Mouse (Mus musculus) CH12.LX (cell line): Measurements from ENCODE around the gene Bri3bp. TPM values are rescaled to one million over a fixed set of nuclear protein-coding genes. Genes with fewer than 3 reads are reported as not detected.

ENCODE experiments used
- DNase-seq: peaks from one replicate; pipeline ENCODE4 v3.0.0-alpha.2; 2013; ENCODE audit errors: extremely low read depth
- H3K27ac ChIP-seq: 2 replicates; pipeline ENCODE4 v1.5.1; 2012; ENCODE audit warnings: low read depth, mild to moderate bottlenecking, control low read depth, moderate library complexity; ENCODE audit not compliant: insufficient read depth
- H3K27me3 ChIP-seq: replicated peaks from 2 replicates; pipeline ENCODE3; 2012; ENCODE audit warnings: inconsistent platforms
- H3K36me3 ChIP-seq, 2 experiments: replicated peaks in 1 of 2; 2 replicates each; pipeline versions ENCODE3 to v1.6.1; 2012; ENCODE audit warnings: inconsistent platforms in 1 of 2, low read length in 1 of 2, mild to moderate bottlenecking in 1 of 2, mixed read lengths in 1 of 2, moderate library complexity in 1 of 2; ENCODE audit not compliant: control insufficient read depth in 1 of 2, insufficient read depth in 1 of 2
- H3K4me1 ChIP-seq, 2 experiments: 2 replicates each; pipeline ENCODE4 v1.6.1; 2012; ENCODE audit warnings: inconsistent platforms in 1 of 2, moderate library complexity in 1 of 2; ENCODE audit not compliant: insufficient read depth in 2 of 2, control insufficient read depth in 1 of 2
- H3K4me2 ChIP-seq: 2 replicates; pipeline ENCODE4 v1.6.1; 2012; ENCODE audit warnings: low read depth, mild to moderate bottlenecking, control low read depth; ENCODE audit not compliant: poor library complexity, insufficient read depth, severe bottlenecking
- H3K4me3 ChIP-seq, 3 experiments: fragments of 150-350 bp in 1 of 3; sonication (generic) in 1 of 3; replicated peaks in 1 of 3; 2 replicates each; pipeline versions ENCODE3 to v1.5.1; 2011 to 2012; ENCODE audit warnings: low read depth in 2 of 3, low read length in 2 of 3, mild to moderate bottlenecking in 2 of 3, moderate library complexity in 2 of 3, control low read depth in 1 of 3, improper control_type of control experiment in 1 of 3, inconsistent platforms in 1 of 3, mixed read lengths in 1 of 3; ENCODE audit not compliant: poor library complexity in 1 of 3
- H3K79me2 ChIP-seq: replicated peaks from 2 replicates; pipeline ENCODE4 v1.6.1; 2012; ENCODE audit warnings: mild to moderate bottlenecking, moderate library complexity; ENCODE audit not compliant: control insufficient read depth, poor library complexity, insufficient read depth, severe bottlenecking; ENCODE audit errors: extremely low read depth
- H3K9ac ChIP-seq: 2 replicates; pipeline ENCODE4 v1.6.1; 2012; ENCODE audit warnings: low read depth, mild to moderate bottlenecking, control low read depth, moderate library complexity; ENCODE audit not compliant: insufficient read depth
- H3K9me3 ChIP-seq: replicated peaks from 2 replicates; pipeline ENCODE3; 2012; ENCODE audit warnings: low read length, inconsistent platforms, mixed read lengths
- BHLHE40 ChIP-seq: IDR thresholded peaks from 2 replicates; pipeline ENCODE4 v1.6.1; 2011; ENCODE audit warnings: mild to moderate bottlenecking, low read depth, low read length, improper control_type of control experiment
- CHD1 ChIP-seq: IDR thresholded peaks from 2 replicates; pipeline ENCODE4 v1.6.1; 2012; ENCODE audit warnings: low read depth, low read length, improper control_type of control experiment, inconsistent platforms
- CTCF ChIP-seq, 2 experiments: IDR thresholded peaks in 1 of 2; conservative IDR thresholded peaks in 1 of 2; 2 replicates each; pipeline ENCODE4 v1.5.1; 2011 to 2012; ENCODE audit warnings: low read depth in 2 of 2, low read length in 2 of 2, improper control_type of control experiment in 1 of 2, inconsistent platforms in 1 of 2, mild to moderate bottlenecking in 1 of 2, moderate library complexity in 1 of 2
- ELF1 ChIP-seq: IDR thresholded peaks from 2 replicates; pipeline ENCODE4 v1.6.1; 2014; ENCODE audit warnings: low read depth, mild to moderate bottlenecking, inconsistent platforms, low read length, improper control_type of control experiment
- EP300 ChIP-seq: IDR thresholded peaks from 2 replicates; pipeline ENCODE4 v1.6.1; 2011; ENCODE audit warnings: low read length, improper control_type of control experiment
- ETS1 ChIP-seq: conservative IDR thresholded peaks from 2 replicates; pipeline ENCODE4 v1.6.1; 2012; ENCODE audit warnings: low read depth, mild to moderate bottlenecking, inconsistent platforms, low read length, improper control_type of control experiment, moderate library complexity
- GABPA ChIP-seq: IDR thresholded peaks from 2 replicates; pipeline ENCODE4 v1.6.1; 2012; ENCODE audit warnings: low read depth, low read length, improper control_type of control experiment, inconsistent platforms; ENCODE audit not compliant: insufficient replicate concordance
- HCFC1 ChIP-seq: IDR thresholded peaks from 2 replicates; pipeline ENCODE4 v1.6.1; 2012; ENCODE audit warnings: low read depth, mild to moderate bottlenecking, inconsistent platforms, low read length, improper control_type of control experiment
- IRF4 ChIP-seq: IDR thresholded peaks from 2 replicates; pipeline ENCODE4 v1.6.1; 2014; ENCODE audit warnings: low read depth, mild to moderate bottlenecking, inconsistent platforms, low read length, improper control_type of control experiment
- KAT2A ChIP-seq: IDR thresholded peaks from 2 replicates; pipeline ENCODE4 v1.6.1; 2012; ENCODE audit warnings: low read length, improper control_type of control experiment, inconsistent platforms; ENCODE audit not compliant: insufficient replicate concordance
- MAZ ChIP-seq: IDR thresholded peaks from 2 replicates; pipeline ENCODE4 v1.6.1; 2012; ENCODE audit warnings: low read depth, mild to moderate bottlenecking, inconsistent platforms, low read length, improper control_type of control experiment, moderate library complexity
- MEF2A ChIP-seq: IDR thresholded peaks from 2 replicates; pipeline ENCODE4 v1.6.1; 2014; ENCODE audit warnings: low read depth, mild to moderate bottlenecking, inconsistent platforms, low read length, improper control_type of control experiment, borderline replicate concordance
- MYC ChIP-seq: IDR thresholded peaks from 2 replicates; pipeline ENCODE4 v1.6.1; 2011; ENCODE audit warnings: low read depth, mild to moderate bottlenecking, improper control_type of control experiment, low read length
- NELFE ChIP-seq: IDR thresholded peaks from 2 replicates; pipeline ENCODE4 v1.6.1; 2011; ENCODE audit warnings: low read depth, low read length, improper control_type of control experiment
- PAX5 ChIP-seq: IDR thresholded peaks from 2 replicates; pipeline ENCODE4 v1.6.1; 2012; ENCODE audit warnings: low read length, inconsistent platforms, mixed read lengths
- POLR2A ChIP-seq: IDR thresholded peaks from 2 replicates; pipeline ENCODE4 v1.6.1; 2011; ENCODE audit warnings: low read depth, mild to moderate bottlenecking, improper control_type of control experiment, low read length
- POLR2AphosphoS2 ChIP-seq: IDR thresholded peaks from 2 replicates; pipeline ENCODE4 v1.6.1; 2011; ENCODE audit warnings: low read depth, low read length, improper control_type of control experiment
- RAD21 ChIP-seq: IDR thresholded peaks from 2 replicates; pipeline ENCODE4 v1.6.1; 2011; ENCODE audit warnings: low read depth, mild to moderate bottlenecking, low read length, improper control_type of control experiment, moderate library complexity
- RCOR1 ChIP-seq: conservative IDR thresholded peaks from 2 replicates; pipeline ENCODE4 v1.6.1; 2012; ENCODE audit warnings: low read depth, mild to moderate bottlenecking, inconsistent platforms, low read length, improper control_type of control experiment
- SIN3A ChIP-seq: IDR thresholded peaks from 2 replicates; pipeline ENCODE4 v1.6.1; 2012; ENCODE audit warnings: low read length, improper control_type of control experiment, inconsistent platforms
- SMC3 ChIP-seq: IDR thresholded peaks from 2 replicates; pipeline ENCODE4 v1.6.1; 2011; ENCODE audit warnings: low read depth, low read length, improper control_type of control experiment
- TCF12 ChIP-seq: IDR thresholded peaks from 2 replicates; pipeline ENCODE4 v1.6.1; 2014; ENCODE audit warnings: low read depth, mild to moderate bottlenecking, inconsistent platforms, low read length, improper control_type of control experiment
- UBTF ChIP-seq: IDR thresholded peaks from 2 replicates; pipeline ENCODE4 v1.6.1; 2012; ENCODE audit warnings: low read depth, mild to moderate bottlenecking, inconsistent platforms, low read length, improper control_type of control experiment, moderate library complexity
- USF1 ChIP-seq: IDR thresholded peaks from 2 replicates; pipeline ENCODE4 v1.6.1; 2014; ENCODE audit warnings: low read depth, mild to moderate bottlenecking, inconsistent platforms, low read length, improper control_type of control experiment
- ZKSCAN1 ChIP-seq: IDR thresholded peaks from 2 replicates; pipeline ENCODE4 v1.6.1; 2012; ENCODE audit warnings: low read depth, inconsistent platforms, low read length, improper control_type of control experiment, borderline replicate concordance
- ZMIZ1 ChIP-seq: IDR thresholded peaks from 2 replicates; pipeline ENCODE4 v1.6.1; 2012; ENCODE audit warnings: low read depth, mild to moderate bottlenecking, inconsistent platforms, low read length, improper control_type of control experiment
- ZNF384 ChIP-seq: IDR thresholded peaks from 2 replicates; pipeline ENCODE4 v1.6.1; 2012; ENCODE audit warnings: low read depth, low read length, improper control_type of control experiment, inconsistent platforms
- dilution Hi-C: fragments of 300-500 bp; cut with MboI; formaldehyde crosslinking; loops from 2 replicates; pipeline ENCODE4 v1.14.3; 2020; ENCODE audit warnings: low sequenced_read_pairs; ENCODE audit not compliant: extremely low pct_unique_long_range_greater_than_20kb, extremely low pct_ligation_motif_present
- in situ Hi-C: fragments of 300-500 bp; cut with MboI; formaldehyde crosslinking; loops from 3 replicates; pipeline ENCODE4 v1.14.3; 2019; ENCODE audit warnings: low sequenced_read_pairs, low pct_ligation_motif_present, low pct_unique_long_range_greater_than_20kb, mixed read lengths
- polyA plus RNA-seq: library from polyadenylated mRNA; unstranded; fragments of >175 nt; gene quantifications from 2 replicates; pipeline ENCODE4 v1.2.1, GENCODE M21; 2012; ENCODE audit warnings: low read depth; ENCODE audit not compliant: insufficient read length
- total RNA-seq, 2 experiments: library from RNA; depleted of rRNA; stranded (reverse); fragments of 300-350 nt in 1 of 2; fragments of >200 nt in 1 of 2; gene quantifications; 2 replicates each; pipeline ENCODE4 v1.2.3; 2012 to 2014

Bri3bp gene
- total and polyA plus RNA-seq, 3 experiments: 37.7 to 147 (median 49.6) TPM

DNA sequence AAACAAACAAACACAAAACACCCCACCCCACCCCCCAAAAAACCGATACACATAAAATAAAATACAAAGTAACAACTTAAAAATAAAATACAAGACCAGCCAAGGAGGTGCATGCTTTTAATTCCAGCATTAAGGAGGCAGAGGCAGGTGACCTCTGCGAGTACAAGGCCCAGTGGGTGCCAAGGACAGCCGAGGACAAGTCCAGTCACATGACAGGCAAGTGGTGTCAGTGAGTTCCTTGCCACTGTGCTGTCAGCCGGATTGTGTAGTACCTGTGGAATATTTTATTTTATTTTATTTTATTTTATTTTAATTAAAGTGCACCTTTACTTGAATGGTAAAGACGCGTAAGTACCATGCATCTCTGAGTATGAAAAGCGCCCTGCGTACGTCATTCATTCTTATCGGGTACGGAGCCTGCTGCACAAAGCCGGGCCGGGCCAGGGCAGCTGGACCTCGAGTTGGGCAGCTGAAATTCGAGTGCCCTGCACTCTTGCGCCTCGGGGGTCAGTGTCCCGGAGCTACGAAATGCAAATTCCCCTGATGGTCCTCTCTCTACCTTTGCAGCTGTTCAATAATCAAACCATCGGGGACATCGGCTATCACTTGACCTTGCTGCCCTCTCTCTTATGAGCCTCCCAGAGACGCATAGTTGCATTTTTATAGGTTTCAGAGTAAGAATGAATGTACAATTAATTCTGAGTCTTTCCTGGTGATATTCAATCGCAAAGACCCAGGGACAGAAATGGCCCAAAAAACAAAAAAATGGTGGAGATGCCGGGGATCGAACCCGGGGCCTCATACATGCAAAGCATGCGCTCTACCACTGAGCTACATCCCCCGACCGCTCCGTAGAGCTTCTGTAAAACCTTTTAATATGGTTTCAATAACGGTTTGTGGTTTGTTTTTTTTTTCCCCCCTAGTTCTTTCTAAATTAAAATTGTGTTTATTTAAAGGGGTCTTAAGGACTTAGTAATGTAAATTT is 37.6 kb upstream of the Bri3bp start (continued):
- no peak for TF ChIP-seq EP300

GRCm38 (mm10) chr5:125404536-125404902 is 36.8 kb upstream of the Bri3bp start:
- Histone ChIP-seq H3K79me2 (no peaks in the 10 kb centered on the region), H3K4me2 (peak overlapping the region; percentile 86), H3K27me3 (no peaks in the 10 kb centered on the region), H3K4me1 (peaks cover 3 to 22% of the 10 kb centered on the region in 2 experiments; a peak in 3 of 4 replicates), H3K4me3 (peak overlapping the region; percentile 67 to 77 (median 72)), H3K9ac (peak overlapping the region; percentile 77), H3K36me3 (no peaks in the 10 kb centered on the region), H3K9me3 (no peaks in the 10 kb centered on the region), H3K27ac (peak overlapping the region; percentile 81)
- no peak for DNase-seq
- dilution Hi-C loops: no loop called here
- in situ Hi-C loops: no loop called here
- TF ChIP-seq HCFC1: no peak
- no peak for TF ChIP-seq EP300
- no peak for TF ChIP-seq ETS1
- no peak for TF ChIP-seq POLR2AphosphoS2
- TF ChIP-seq ELF1: no peak
- no peak for TF ChIP-seq RAD21
- TF ChIP-seq RCOR1: no peak
- TF ChIP-seq ZKSCAN1: no peak
- no peak for TF ChIP-seq PAX5
- no peak for TF ChIP-seq MAZ
- TF ChIP-seq GABPA: no peak
- no peak for TF ChIP-seq USF1
- no peak for TF ChIP-seq UBTF
- no peak for TF ChIP-seq POLR2A
- no peak for TF ChIP-seq SMC3
- no peak for TF ChIP-seq BHLHE40
- no peak for TF ChIP-seq SIN3A

DNA sequence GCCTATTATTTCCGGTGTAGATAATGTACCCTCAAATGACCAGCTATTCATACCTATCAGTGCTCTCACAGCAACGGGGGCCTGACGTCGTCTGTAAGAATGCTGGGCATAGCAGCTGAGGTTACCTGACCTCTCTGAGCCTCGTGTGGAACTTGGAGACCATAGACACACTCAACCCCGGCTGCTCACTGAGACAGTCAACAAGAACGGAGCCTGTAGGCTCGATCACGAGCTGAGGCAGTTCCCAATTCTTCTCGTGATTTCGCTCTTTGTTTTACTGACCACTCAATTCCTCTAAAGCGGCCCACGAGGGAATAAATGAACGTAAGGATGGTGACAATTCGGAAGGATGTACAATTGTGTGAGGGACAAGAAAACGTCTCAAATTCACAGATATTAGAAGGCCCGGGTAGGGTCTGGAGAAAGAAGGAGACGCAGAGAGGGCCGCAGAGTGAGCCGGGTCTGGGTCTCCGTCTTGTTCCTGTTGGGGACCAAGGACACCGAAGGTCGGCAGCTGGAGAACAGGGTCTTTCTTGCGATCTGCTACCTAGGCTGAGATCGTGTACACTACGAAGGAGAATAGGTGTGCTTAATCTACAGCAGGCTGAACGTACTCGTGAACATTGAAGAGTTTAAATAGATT is 36.3 kb upstream of the Bri3bp start:
- H3K9ac ChIP-seq: peak overlapping the region; percentile 85
- no peaks in the 10 kb centered on the region for H3K36me3 ChIP-seq
- no peaks in the 10 kb centered on the region for H3K9me3 ChIP-seq
- peak overlapping the region; percentile 67 to 77 (median 72) for H3K4me3 ChIP-seq
- H3K79me2 ChIP-seq: no peaks in the 10 kb centered on the region
- dilution Hi-C loops (no loop called here), in situ Hi-C loops (no loop called here)
- peak overlapping the region; percentile 86 for H3K4me2 ChIP-seq
- DNase-seq: peak; percentile 87
- no peaks in the 10 kb centered on the region for H3K27me3 ChIP-seq
- peak overlapping the region; percentile 81 for H3K27ac ChIP-seq
- H3K4me1 ChIP-seq: peaks cover 3 to 22% of the 10 kb centered on the region in 2 experiments; a peak in 3 of 4 replicates
- no peak for TF ChIP-seq ZNF384
- 0 out of 2 replicates have a peak, but pooled peaks have one; percentile 34 for TF ChIP-seq MYC
- TF ChIP-seq MEF2A: peak; percentile 8; the same call in 1 of the 2 replicates
- TF ChIP-seq CTCF (conservative IDR thresholded peaks at IDR 0.05 in 1 of 2, IDR thresholded peaks at IDR 0.05 in 1 of 2; ENCODE audit: low read depth in 2 of 2, low read length in 2 of 2): no peak
- no peak for TF ChIP-seq IRF4
- TF ChIP-seq NELFE: 0 out of 2 replicates have a peak, but pooled peaks have one; percentile 42
- TF ChIP-seq KAT2A: no peak
- TF ChIP-seq CHD1: peak; percentile 19; the same call in 1 of the 2 replicates
- TF ChIP-seq USF1: no peak
- TF ChIP-seq ZMIZ1: no peak
- TF ChIP-seq BHLHE40: peak; percentile 72
- no peak for TF ChIP-seq RAD21
- TF ChIP-seq TCF12: peak; percentile 52; the same call in 1 of the 2 replicates
- peak; percentile 69; the same call in 1 of the 2 replicates for TF ChIP-seq SIN3A
- TF ChIP-seq ZKSCAN1: no peak
- no peak for TF ChIP-seq RCOR1
- TF ChIP-seq MAZ: 0 out of 2 replicates have a peak, but pooled peaks have one; percentile 28
